Mouse (Mus musculus): ENCODE measurements around the gene Fam122b. TPM values are rescaled to one million over a fixed set of nuclear protein-coding genes. Genes with fewer than 3 reads are reported as not detected.

The Fam122b gene
- total RNA-seq, 2 experiments from 2014 or later = 2.1 to 3.7 TPM

- intact Hi-C loops (cut with DNase I) = no loop called here
- no peak for DNase-seq
These were observed 64.8 kb downstream of the Fam122b start for GRCm38 (mm10) chrX:53204690-53205311.

GRCm38 (mm10) chrX:53201616-53202015 lies 68.0 kb downstream of the Fam122b start:
- DNase-seq = no peak
- intact Hi-C loops (cut with DNase I) = no loop called here

- DNase-seq = no peak
- intact Hi-C loops (cut with DNase I) = no loop called here
These were observed 71.9 kb downstream of the Fam122b start for GRCm38 (mm10) chrX:53197681-53198080.

GRCm38 (mm10) chrX:53196392-53196791 lies 73.2 kb downstream of the Fam122b start:
- DNase-seq = no peak
- intact Hi-C loops (cut with DNase I) = no loop called here

Other genes with a start within 250 kb of the Fam122b start
- not detected for gene Plac1, start 29.7 kb downstream of the Fam122b start, total RNA-seq (2021)
- not detected for gene Fam122c, start 3.6 kb upstream of the Fam122b start, total RNA-seq (2021)
- 10 to 100 TPM; 17.6 to 20.9 TPM for gene Mospd1, start 100.7 kb upstream of the Fam122b start, total RNA-seq (2021)
- gene Etd, start 165.1 kb upstream of the Fam122b start, total RNA-seq (2021) = not detected

Measured in left cerebral cortex, postnatal 4 days (tissue).